Mouse (Mus musculus) midbrain, postnatal 0 days (tissue): ENCODE results near the gene Wnt7a. TPM values are rescaled to one million over a fixed set of nuclear protein-coding genes. Genes with fewer than 3 reads are reported as not detected.
A peak's percentile ranks its signal among the peaks of the same experiment; 100 is the strongest.

Source experiments
- ATAC-seq: fragments of 200-750 bp; cut with Nextera tagmentation; 2 replicates; pipeline ENCODE4 v1.8.0; 2017; ENCODE audit warnings: moderate number of reproducible peaks, mild to moderate bottlenecking, moderate TSS enrichment, moderate library complexity; ENCODE audit not compliant: low FRiP score
- DNase-seq: peaks from one replicate; pipeline ENCODE4 v3.0.0-alpha.2; 2015; ENCODE audit warnings: low spot score
- H3K27ac ChIP-seq: fragments of 300-500 bp; sonication (generic); 2 replicates; pipeline ENCODE4 v1.5.1; 2014; ENCODE audit warnings: low read depth, mild to moderate bottlenecking, low read length, mixed read lengths
- H3K27me3 ChIP-seq: fragments of 300-500 bp; sonication (generic); 2 replicates; pipeline ENCODE4 v1.6.1; 2014; ENCODE audit warnings: low read length, control low read depth, mixed read lengths; ENCODE audit not compliant: insufficient read depth
- H3K36me3 ChIP-seq: fragments of 300-500 bp; sonication (generic); 2 replicates; pipeline ENCODE4 v1.6.1; 2014; ENCODE audit warnings: low read length, control low read depth, mixed read lengths; ENCODE audit not compliant: insufficient read depth
- H3K4me1 ChIP-seq: fragments of 300-500 bp; sonication (generic); 2 replicates; pipeline ENCODE4 v1.6.1; 2014; ENCODE audit warnings: mild to moderate bottlenecking, control low read depth, antibody characterized with exemption, low read length, mixed read lengths; ENCODE audit not compliant: insufficient read depth
- H3K4me2 ChIP-seq: fragments of 300-500 bp; sonication (generic); 2 replicates; pipeline ENCODE4 v1.6.1; 2014; ENCODE audit warnings: low read depth, mild to moderate bottlenecking, low read length, mixed read lengths; ENCODE audit not compliant: poor library complexity, severe bottlenecking
- H3K4me3 ChIP-seq: fragments of 300-500 bp; sonication (generic); 2 replicates; pipeline ENCODE4 v1.5.1; 2014; ENCODE audit warnings: low read depth, mild to moderate bottlenecking, low read length, moderate library complexity
- H3K9ac ChIP-seq: fragments of 300-500 bp; sonication (generic); replicated peaks from 2 replicates; pipeline ENCODE4 v1.6.1; 2014; ENCODE audit warnings: mild to moderate bottlenecking, low read length, moderate library complexity, mixed read lengths; ENCODE audit not compliant: poor library complexity, severe bottlenecking
- H3K9me3 ChIP-seq: fragments of 300-500 bp; sonication (generic); 2 replicates; pipeline ENCODE4 v1.6.1; 2016; ENCODE audit warnings: low read length, control low read depth
- CTCF ChIP-seq: IDR thresholded peaks from 2 replicates; pipeline ENCODE4 v1.5.1; 2016; ENCODE audit warnings: antibody characterized with exemption, mild to moderate bottlenecking
- WGBS: fragments of 180-500 bp; shearing (Covaris S2); extraction: QIAGEN DNeasy Blood & Tissue Kit; methylation state at CpG from one replicate; pipeline ENCODE4 v1.1.7; 2014; 5-methylcytosine and 5-hydroxymethylcytosine counted together
- polyA plus RNA-seq: library from polyadenylated mRNA; unstranded; fragments of >200 nt; fragmentation: Nextera tagmentation; extraction: Ambion mirVana; gene quantifications from 2 replicates; pipeline ENCODE4 v1.2.1, GENCODE M21; 2015
- total RNA-seq: library from RNA; depleted of rRNA; stranded (reverse); fragments of >200 nt; gene quantifications from 2 replicates; pipeline ENCODE4 v1.2.3, GENCODE M21; 2014

Wnt7a gene
- total and polyA plus RNA-seq, 2 experiments from 2014 or later, result 6.4 to 12.9 TPM

DNA sequence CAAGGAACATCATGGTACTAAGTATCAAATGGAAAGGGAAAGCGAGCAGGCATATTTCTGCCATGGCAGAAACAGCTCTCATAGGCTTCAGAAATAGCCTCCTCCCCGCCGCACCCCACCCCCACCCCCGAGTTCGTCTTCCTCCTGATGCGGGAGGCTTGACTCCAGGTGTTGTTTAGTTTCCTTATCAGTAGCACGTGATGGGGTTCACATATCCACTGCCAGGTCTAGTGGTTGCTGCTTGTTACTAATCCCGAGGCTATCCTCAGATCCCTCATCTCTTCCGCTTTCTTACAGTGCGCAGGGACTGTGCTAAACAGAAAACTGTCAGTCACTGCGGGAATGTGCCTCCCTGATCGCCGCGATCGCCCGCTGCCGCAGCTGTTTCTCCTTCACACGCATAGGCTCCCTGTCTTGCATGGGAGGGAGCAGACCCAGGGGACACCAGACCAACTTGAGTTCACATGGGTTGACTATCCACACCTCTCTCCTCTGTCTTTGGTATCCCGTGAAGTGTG lies 30.0 kb upstream of the Wnt7a start:
- peak overlapping the region; percentile 78 for H3K4me2 ChIP-seq
- no peak for TF ChIP-seq CTCF
- DNase-seq, result peak; percentile 26
- 8% methylated on average over 19 of the region's 19 CpGs for WGBS
- peaks cover 3% of the 10 kb centered on the region for H3K4me1 ChIP-seq
- H3K4me3 ChIP-seq, result peak overlapping the region; percentile 46
- H3K27me3 ChIP-seq, result no peaks in the 10 kb centered on the region
- no peaks in the 10 kb centered on the region for H3K9me3 ChIP-seq
- peak; percentile 75 for ATAC-seq
- peak overlapping the region; percentile 59 for H3K9ac ChIP-seq
- peak overlapping the region; percentile 77 for H3K27ac ChIP-seq
- H3K36me3 ChIP-seq, result no peaks in the 10 kb centered on the region

DNA sequence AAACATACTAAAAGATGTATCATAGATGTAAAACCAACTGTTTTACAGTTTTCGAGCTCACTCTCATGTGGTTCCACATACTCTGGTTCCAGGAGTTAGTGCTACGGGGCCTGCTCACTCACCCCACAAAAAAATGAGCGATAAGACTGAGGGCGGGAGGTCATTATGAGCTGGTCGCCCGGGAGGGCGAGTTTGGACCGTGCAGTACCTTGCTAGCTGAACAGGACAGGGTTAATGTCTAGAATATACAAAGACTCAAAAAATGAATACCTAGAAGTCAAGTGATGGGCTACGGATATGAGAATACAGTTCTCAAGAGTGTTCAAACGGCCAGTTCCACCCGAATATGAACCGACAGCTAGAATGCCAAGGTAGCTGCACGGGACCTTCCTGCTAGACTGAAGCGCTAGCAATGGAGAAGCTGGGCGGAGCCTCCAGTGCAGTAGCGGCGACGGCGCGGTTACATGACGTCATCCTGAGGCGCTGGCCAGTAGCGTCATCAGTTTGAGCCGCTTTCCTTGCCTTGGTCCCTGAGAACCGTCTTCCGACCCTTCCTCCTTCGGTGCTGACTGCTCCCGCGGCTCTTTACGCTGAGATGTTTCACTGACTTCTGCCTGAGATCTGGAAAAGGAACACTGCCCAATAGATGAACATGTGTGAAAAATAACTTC lies 29.4 kb upstream of the Wnt7a start:
- H3K9me3 ChIP-seq, result no peaks in the 10 kb centered on the region
- H3K27me3 ChIP-seq, result no peaks in the 10 kb centered on the region
- no peak for TF ChIP-seq CTCF
- H3K27ac ChIP-seq, result peak overlapping the region; percentile 77
- H3K36me3 ChIP-seq, result no peaks in the 10 kb centered on the region
- 2% methylated on average over 30 of the region's 30 CpGs for WGBS
- H3K4me1 ChIP-seq, result peaks cover 3% of the 10 kb centered on the region
- H3K9ac ChIP-seq, result peak overlapping the region; percentile 59
- DNase-seq (peak; percentile 98), ATAC-seq (peak; percentile 95)
- H3K4me3 ChIP-seq, result peak overlapping the region; percentile 46
- H3K4me2 ChIP-seq, result peak overlapping the region; percentile 78

DNA sequence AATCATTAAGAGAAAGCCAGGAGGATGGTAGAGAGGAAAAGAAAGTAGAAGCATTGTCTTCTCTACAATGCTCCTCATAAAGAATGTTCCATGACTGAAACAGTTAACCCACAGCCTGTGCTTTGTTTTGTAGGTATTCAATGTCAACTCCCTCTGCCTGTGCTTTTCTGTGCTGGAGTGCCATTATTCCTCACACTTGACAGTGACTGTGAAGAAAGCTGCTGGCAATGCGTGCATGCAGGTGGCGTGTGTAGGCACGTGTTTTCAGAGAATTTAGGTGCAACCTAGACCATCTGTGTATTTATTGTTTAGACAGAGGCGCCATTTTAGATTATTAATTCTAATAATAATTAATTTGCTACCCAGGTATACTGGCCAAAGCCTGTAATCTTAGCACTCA lies 13.0 kb upstream of the Wnt7a start:
- 50% methylated on average over 4 of the region's 4 CpGs for WGBS
- ATAC-seq (no peak), DNase-seq (no peak)
- Histone ChIP-seq H3K27me3 (no peaks in the 10 kb centered on the region), H3K4me2 (no peak overlapping the region), H3K4me1 (no peaks in the 10 kb centered on the region), H3K27ac (no peak overlapping the region), H3K9ac (no peak overlapping the region), H3K4me3 (no peak overlapping the region), H3K36me3 (no peaks in the 10 kb centered on the region), H3K9me3 (no peaks in the 10 kb centered on the region)
- TF ChIP-seq CTCF, result no peak

DNA sequence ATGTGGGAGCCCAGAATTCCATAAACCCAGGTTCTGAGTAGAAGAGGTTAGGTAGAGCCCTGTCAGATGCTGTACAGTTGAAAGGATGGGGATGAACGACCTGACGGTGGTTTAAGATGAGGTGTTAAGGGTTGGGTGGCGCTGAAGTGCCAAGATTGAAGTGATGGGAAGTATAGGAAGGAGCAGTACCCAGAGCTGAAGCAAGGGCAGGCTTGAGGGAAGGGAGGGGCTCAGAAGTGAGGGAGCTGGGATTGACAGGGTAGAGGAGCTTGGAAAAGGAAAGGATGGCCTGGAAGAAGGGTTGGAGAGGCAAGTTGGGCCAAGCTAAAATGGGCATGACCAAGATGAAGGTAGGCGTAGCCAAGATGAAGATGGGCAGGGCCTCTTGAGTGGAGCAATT lies 10.5 kb upstream of the Wnt7a start:
- no peak for TF ChIP-seq CTCF
- Histone ChIP-seq H3K36me3 (no peaks in the 10 kb centered on the region), H3K27ac (no peak overlapping the region), H3K4me3 (no peak overlapping the region), H3K4me2 (no peak overlapping the region), H3K9me3 (no peaks in the 10 kb centered on the region), H3K9ac (no peak overlapping the region), H3K4me1 (no peaks in the 10 kb centered on the region), H3K27me3 (0 out of 2 replicates have a peak, but pooled peaks cover 5% of the 10 kb centered on the region)
- 77% methylated on average over 4 of the region's 4 CpGs for WGBS
- DNase-seq, result no peak
- no peak for ATAC-seq

DNA sequence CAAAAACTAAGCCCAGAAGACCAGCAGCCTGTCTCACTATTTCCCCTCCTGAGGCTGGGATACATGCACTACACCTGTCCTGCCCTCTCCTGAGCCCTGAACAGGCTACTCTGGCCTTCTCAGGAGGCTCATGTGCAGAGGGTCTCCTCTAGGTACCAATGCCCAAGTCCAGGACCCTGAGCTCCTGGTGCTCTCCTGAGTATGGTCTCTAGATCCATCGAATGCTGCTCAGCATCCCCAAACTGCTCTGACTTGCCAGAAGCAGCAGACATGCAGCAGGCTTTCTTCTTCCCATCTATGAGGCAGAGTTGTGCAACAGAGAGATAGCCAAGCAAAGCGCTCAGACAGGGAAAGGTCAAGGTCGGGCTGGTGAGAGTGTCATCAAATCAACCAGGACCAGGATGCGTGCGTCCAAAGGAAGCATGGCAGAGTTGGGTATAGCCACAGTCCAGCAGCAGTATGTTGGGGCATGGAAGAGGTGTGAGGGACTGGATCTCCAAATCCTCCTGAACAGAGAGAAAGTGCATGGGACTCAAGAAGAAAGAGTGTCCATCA lies 6.2 kb upstream of the Wnt7a start:
- 79% methylated on average over 5 of the region's 5 CpGs for WGBS
- Histone ChIP-seq H3K4me3 (no peak overlapping the region), H3K27me3 (peaks cover 18% of the 10 kb centered on the region; the same call in 1 of the 2 replicates), H3K9ac (no peak overlapping the region), H3K4me1 (no peaks in the 10 kb centered on the region), H3K4me2 (no peak overlapping the region), H3K27ac (no peak overlapping the region), H3K9me3 (no peaks in the 10 kb centered on the region), H3K36me3 (no peaks in the 10 kb centered on the region)
- ATAC-seq (no peak), DNase-seq (no peak)
- TF ChIP-seq CTCF, result no peak

GRCm38 (mm10) chr6:91416146-91416545 lies 5.0 kb upstream of the Wnt7a start:
- H3K4me1 ChIP-seq, result no peaks in the 10 kb centered on the region
- no peaks in the 10 kb centered on the region for H3K36me3 ChIP-seq
- 83% methylated on average over 4 of the region's 4 CpGs for whole genome bisulfite sequencing
- H3K9ac ChIP-seq, result no peak overlapping the region
- ATAC-seq (no peak), DNase-seq (no peak)
- TF ChIP-seq CTCF, result no peak
- no peaks in the 10 kb centered on the region for H3K9me3 ChIP-seq
- no peak overlapping the region for H3K4me3 ChIP-seq
- no peak overlapping the region for H3K4me2 ChIP-seq
- H3K27me3 ChIP-seq, result peaks cover 23% of the 10 kb centered on the region
- H3K27ac ChIP-seq, result no peak overlapping the region
